Mouse (Mus musculus) hindbrain, embryonic 12.5 days (tissue): ENCODE results near the gene Smpd3. TPM values are rescaled to one million over a fixed set of nuclear protein-coding genes. Genes with fewer than 3 reads are reported as not detected.

Experiments
- ATAC-seq: fragments of 200-750 bp; cut with Nextera tagmentation; 2 replicates; pipeline ENCODE4 v1.8.0; 2017; ENCODE audit warnings: moderate TSS enrichment; ENCODE audit not compliant: low FRiP score
- H3K27ac ChIP-seq: fragments of 300-500 bp; sonication (generic); 2 replicates; pipeline ENCODE4 v1.5.1; 2016; ENCODE audit warnings: mild to moderate bottlenecking
- H3K27me3 ChIP-seq: fragments of 300-500 bp; sonication (generic); 2 replicates; pipeline ENCODE4 v1.6.1; 2016; ENCODE audit warnings: mild to moderate bottlenecking
- H3K36me3 ChIP-seq: fragments of 300-500 bp; sonication (generic); 2 replicates; pipeline ENCODE4 v1.6.1; 2016; ENCODE audit warnings: mild to moderate bottlenecking
- H3K4me1 ChIP-seq: fragments of 300-500 bp; sonication (generic); 2 replicates; pipeline ENCODE4 v1.6.1; 2016
- H3K4me2 ChIP-seq: fragments of 300-500 bp; sonication (generic); replicated peaks from 2 replicates; pipeline ENCODE4 v1.6.1; 2016; ENCODE audit warnings: mild to moderate bottlenecking
- H3K4me3 ChIP-seq: fragments of 300-500 bp; sonication (generic); 2 replicates; pipeline ENCODE4 v1.5.1; 2016; ENCODE audit warnings: mild to moderate bottlenecking
- H3K9ac ChIP-seq: fragments of 300-500 bp; sonication (generic); 2 replicates; pipeline ENCODE4 v1.6.1; 2016; ENCODE audit warnings: mild to moderate bottlenecking, moderate library complexity
- H3K9me3 ChIP-seq: fragments of 300-500 bp; sonication (generic); replicated peaks from 2 replicates; pipeline ENCODE4 v1.6.1; 2016; ENCODE audit warnings: mild to moderate bottlenecking
- WGBS: fragments of 180-500 bp; shearing (Covaris S2); methylation state at CpG from one replicate; pipeline ENCODE4 v1.1.7; 2016; 5-methylcytosine and 5-hydroxymethylcytosine counted together
- polyA plus RNA-seq: library from polyadenylated mRNA; unstranded; fragments of >200 nt; fragmentation: Nextera tagmentation; extraction: Ambion mirVana; gene quantifications from 2 replicates; pipeline ENCODE4 v1.2.1, GENCODE M21; 2016

Gene Smpd3
- polyA plus RNA-seq, 1 experiment from 2014 or later: 29.2 TPM

- no peaks in the 10 kb centered on the region for H3K27me3 ChIP-seq
- no peak overlapping the region for H3K4me3 ChIP-seq
- 91% methylated on average over 5 of the region's 5 CpGs for WGBS
- H3K27ac ChIP-seq: no peak overlapping the region
- no peak for ATAC-seq
- H3K4me2 ChIP-seq: no peak overlapping the region
- no peaks in the 10 kb centered on the region for H3K9me3 ChIP-seq
- peaks cover 2% of the 10 kb centered on the region; the same call in 1 of the 2 replicates for H3K4me1 ChIP-seq
- no peaks in the 10 kb centered on the region for H3K36me3 ChIP-seq
- no peak overlapping the region for H3K9ac ChIP-seq
Measured at GRCm38 (mm10) chr8:106276709-106277317, 61.0 kb downstream of the Smpd3 start.

- H3K9ac ChIP-seq: no peak overlapping the region
- no peak overlapping the region for H3K27ac ChIP-seq
- ATAC-seq: no peak
- H3K27me3 ChIP-seq: no peaks in the 10 kb centered on the region
- H3K4me3 ChIP-seq: no peak overlapping the region
- no peaks in the 10 kb centered on the region for H3K36me3 ChIP-seq
- 81% methylated on average over 3 of the region's 3 CpGs for WGBS
- peaks cover 32% of the 10 kb centered on the region for H3K4me1 ChIP-seq
- no peaks in the 10 kb centered on the region for H3K9me3 ChIP-seq
- no peak overlapping the region for H3K4me2 ChIP-seq
Measured at GRCm38 (mm10) chr8:106273468-106273867, 64.3 kb downstream of the Smpd3 start.

GRCm38 (mm10) chr8:106271378-106271777 is 66.4 kb downstream of the Smpd3 start:
- H3K9ac ChIP-seq: no peak overlapping the region
- no peaks in the 10 kb centered on the region for H3K36me3 ChIP-seq
- H3K27ac ChIP-seq: peak overlapping the region; percentile 56
- ATAC-seq: no peak
- H3K27me3 ChIP-seq: no peaks in the 10 kb centered on the region
- 62% methylated on average over 4 of the region's 4 CpGs for WGBS
- 0 out of 2 replicates have a peak overlapping the region, but pooled peaks have one; percentile 4 for H3K4me2 ChIP-seq
- H3K4me3 ChIP-seq: no peak overlapping the region
- no peaks in the 10 kb centered on the region for H3K9me3 ChIP-seq
- H3K4me1 ChIP-seq: peaks cover 32% of the 10 kb centered on the region

- H3K27me3 ChIP-seq: no peaks in the 10 kb centered on the region
- H3K9ac ChIP-seq: no peak overlapping the region
- peaks cover 2% of the 10 kb centered on the region; the same call in 1 of the 2 replicates for H3K36me3 ChIP-seq
- 16% methylated on average over 5 of the region's 5 CpGs for WGBS
- peak overlapping the region; percentile 56 for H3K27ac ChIP-seq
- no peaks in the 10 kb centered on the region for H3K9me3 ChIP-seq
- H3K4me1 ChIP-seq: peaks cover 32% of the 10 kb centered on the region
- ATAC-seq: peak; percentile 74
- no peak overlapping the region for H3K4me3 ChIP-seq
- 0 out of 2 replicates have a peak overlapping the region, but pooled peaks have one; percentile 4 for H3K4me2 ChIP-seq
Measured at GRCm38 (mm10) chr8:106270804-106271203, 67.0 kb downstream of the Smpd3 start.

GRCm38 (mm10) chr8:106268710-106269346 is 69.0 kb downstream of the Smpd3 start:
- Histone ChIP-seq H3K9me3 (no peaks in the 10 kb centered on the region), H3K9ac (no peak overlapping the region), H3K36me3 (peaks cover 21% of the 10 kb centered on the region), H3K27me3 (no peaks in the 10 kb centered on the region), H3K27ac (no peak overlapping the region), H3K4me1 (peaks cover 32% of the 10 kb centered on the region), H3K4me2 (no peak overlapping the region), H3K4me3 (no peak overlapping the region)
- ATAC-seq: no peak
- WGBS: 72% methylated on average over 5 of the region's 5 CpGs

- Histone ChIP-seq H3K27me3 (no peaks in the 10 kb centered on the region), H3K4me3 (no peak overlapping the region), H3K4me1 (peaks cover 25% of the 10 kb centered on the region), H3K4me2 (no peak overlapping the region), H3K27ac (no peak overlapping the region), H3K9ac (no peak overlapping the region), H3K36me3 (peaks cover 21% of the 10 kb centered on the region), H3K9me3 (no peaks in the 10 kb centered on the region)
- 84% methylated on average over 17 of the region's 17 CpGs for WGBS
- no peak for ATAC-seq
Measured at GRCm38 (mm10) chr8:106265398-106265797, 72.4 kb downstream of the Smpd3 start.

- Histone ChIP-seq H3K27me3 (no peaks in the 10 kb centered on the region), H3K4me1 (peaks cover 10% of the 10 kb centered on the region)
Measured at GRCm38 (mm10) chr8:106263928-106264327, 73.9 kb downstream of the Smpd3 start.

GRCm38 (mm10) chr8:106262343-106262742 is 75.4 kb downstream of the Smpd3 start:
- H3K36me3 ChIP-seq: peaks cover 36% of the 10 kb centered on the region
- WGBS: 74% methylated on average over 5 of the region's 5 CpGs
- no peak overlapping the region for H3K9ac ChIP-seq

More at GRCm38 (mm10) chr8:106263928-106264327, 73.9 kb downstream of the Smpd3 start:
- H3K4me2 ChIP-seq: no peak overlapping the region
- H3K9me3 ChIP-seq: no peaks in the 10 kb centered on the region
- H3K9ac ChIP-seq: no peak overlapping the region
- H3K27ac ChIP-seq: no peak overlapping the region
- no peak for ATAC-seq
- no peak overlapping the region for H3K4me3 ChIP-seq
- peaks cover 28% of the 10 kb centered on the region for H3K36me3 ChIP-seq
- WGBS: 87% methylated on average over 4 of the region's 4 CpGs

GRCm38 (mm10) chr8:106260894-106261293 is 76.9 kb downstream of the Smpd3 start:
- H3K4me3 ChIP-seq: no peak overlapping the region
- 0 out of 2 replicates have a peak overlapping the region, but pooled peaks have one; percentile 8 for H3K9ac ChIP-seq
- peaks cover 41% of the 10 kb centered on the region for H3K36me3 ChIP-seq
- 62% methylated on average over 4 of the region's 4 CpGs for WGBS
- H3K9me3 ChIP-seq: no peaks in the 10 kb centered on the region
- H3K4me2 ChIP-seq: no peak overlapping the region
- H3K4me1 ChIP-seq: peaks cover 10% of the 10 kb centered on the region
- no peaks in the 10 kb centered on the region for H3K27me3 ChIP-seq
- H3K27ac ChIP-seq: peak overlapping the region; percentile 55
- ATAC-seq: peak; percentile 53

More at GRCm38 (mm10) chr8:106262343-106262742, 75.4 kb downstream of the Smpd3 start:
- no peaks in the 10 kb centered on the region for H3K27me3 ChIP-seq
- no peak overlapping the region for H3K4me3 ChIP-seq
- 0 out of 2 replicates have a peak overlapping the region, but pooled peaks have one; percentile 17 for H3K27ac ChIP-seq
- ATAC-seq: no peak
- H3K9me3 ChIP-seq: no peaks in the 10 kb centered on the region
- no peak overlapping the region for H3K4me2 ChIP-seq
- H3K4me1 ChIP-seq: peaks cover 10% of the 10 kb centered on the region

- Histone ChIP-seq H3K4me3 (no peak overlapping the region), H3K27ac (no peak overlapping the region), H3K9ac (no peak overlapping the region), H3K36me3 (peaks cover 38% of the 10 kb centered on the region), H3K27me3 (no peaks in the 10 kb centered on the region), H3K4me2 (no peak overlapping the region), H3K4me1 (peaks cover 10% of the 10 kb centered on the region), H3K9me3 (no peaks in the 10 kb centered on the region)
- no peak for ATAC-seq
- WGBS: 93% methylated on average over 10 of the region's 10 CpGs
Measured at GRCm38 (mm10) chr8:106259579-106260255, 78.1 kb downstream of the Smpd3 start.

- H3K9ac ChIP-seq: no peak overlapping the region
- H3K4me3 ChIP-seq: no peak overlapping the region
- 33% methylated on average over 1 of the region's 1 CpGs for WGBS
- no peaks in the 10 kb centered on the region for H3K27me3 ChIP-seq
- H3K36me3 ChIP-seq: peaks cover 45% of the 10 kb centered on the region
- ATAC-seq: no peak
- H3K4me2 ChIP-seq: no peak overlapping the region
- no peaks in the 10 kb centered on the region for H3K9me3 ChIP-seq
- peaks cover 8% of the 10 kb centered on the region; the same call in 1 of the 2 replicates for H3K4me1 ChIP-seq
- no peak overlapping the region for H3K27ac ChIP-seq
Measured at GRCm38 (mm10) chr8:106258169-106258568, 79.6 kb downstream of the Smpd3 start.

GRCm38 (mm10) chr8:106250186-106250585 is 87.6 kb downstream of the Smpd3 start:
- Histone ChIP-seq H3K36me3 (peaks cover 78% of the 10 kb centered on the region), H3K27ac (no peak overlapping the region), H3K4me1 (no peaks in the 10 kb centered on the region), H3K4me3 (no peak overlapping the region), H3K9ac (no peak overlapping the region), H3K27me3 (no peaks in the 10 kb centered on the region), H3K4me2 (no peak overlapping the region), H3K9me3 (no peaks in the 10 kb centered on the region)
- 69% methylated on average over 4 of the region's 4 CpGs for WGBS
- ATAC-seq: no peak
